Mouse (Mus musculus) naive thymus-derived CD4-positive, alpha-beta T cell, adult 5 months (primary cell): ENCODE data around the gene Gm7982. TPM values are rescaled to one million over a fixed set of nuclear protein-coding genes. Genes with fewer than 3 reads are reported as not detected.

Experiments
- polyA plus RNA-seq: library from polyadenylated mRNA; unstranded; fragments of 100-300 nt; shearing (Covaris generic); gene quantifications from one replicate; pipeline ENCODE4 v1.2.1, GENCODE M21; 2017

Gm7982 gene
- not detected for polyA plus RNA-seq

GRCm38 (mm10) chr5:95741714-95742113, at the start of gene Gm7982:
Gene Gm7982, plus strand, starts transcription at chr5:95742014.

GRCm38 (mm10) chr5:95736073-95736472, 5.7 kb upstream of the Gm7982 start, which contains the start of gene Gm7978:
Gene Gm7978, minus strand, starts transcription at chr5:95736173.

GRCm38 (mm10) chr5:95775690-95776089, 33.9 kb downstream of the Gm7982 start, which contains the start of gene E330014E10Rik:
Gene E330014E10Rik, plus strand, starts transcription at chr5:95775990.

Other genes with a start within 250 kb of the Gm7982 start
- not detected for gene Gm3286, start 231.3 kb upstream of the Gm7982 start, polyA plus RNA-seq
- gene Gm7971, start 147.1 kb upstream of the Gm7982 start, polyA plus RNA-seq, result not detected
- not detected for gene Gm7978, start 5.8 kb upstream of the Gm7982 start, polyA plus RNA-seq
- gene E330014E10Rik, start 34.0 kb downstream of the Gm7982 start, polyA plus RNA-seq, result not detected
- gene Cxcl13, start 214.9 kb downstream of the Gm7982 start, polyA plus RNA-seq, result not detected